Mouse (Mus musculus) adrenal gland (tissue): ENCODE measurements around the gene Camta1.

Source experiments
- intact Hi-C: fragments of 180-260 bp; cut with DNase I; formaldehyde crosslinking; loops from one replicate; pipeline ENCODE4 v1.15.1; 2025

The Camta1 gene

GRCm38 (mm10) chr4:151237501-151237900 is 624.2 kb downstream of the Camta1 start:
- intact Hi-C loops: no loop called here

- intact Hi-C loops: no loop called here
Observed at GRCm38 (mm10) chr4:151234981-151235380, 626.7 kb downstream of the Camta1 start.

GRCm38 (mm10) chr4:151232028-151232427 is 629.6 kb downstream of the Camta1 start:
- intact Hi-C loops: no loop called here

GRCm38 (mm10) chr4:151229073-151229472 is 632.6 kb downstream of the Camta1 start:
- intact Hi-C loops: no loop called here

- intact Hi-C loops: no loop called here
Observed at GRCm38 (mm10) chr4:151226496-151226895, 635.2 kb downstream of the Camta1 start.

GRCm38 (mm10) chr4:151224017-151224416 is 637.7 kb downstream of the Camta1 start:
- intact Hi-C loops: no loop called here

- intact Hi-C loops: no loop called here
Observed at GRCm38 (mm10) chr4:151223263-151223996, 638.2 kb downstream of the Camta1 start.

GRCm38 (mm10) chr4:151222635-151223034 is 639.0 kb downstream of the Camta1 start:
- intact Hi-C loops: no loop called here

- intact Hi-C loops: no loop called here
Observed at GRCm38 (mm10) chr4:151216553-151217292, 645.0 kb downstream of the Camta1 start.

- intact Hi-C loops: no loop called here
Observed at GRCm38 (mm10) chr4:151215866-151216265, 645.8 kb downstream of the Camta1 start.

- intact Hi-C loops: no loop called here
Observed at GRCm38 (mm10) chr4:151215179-151215578, 646.5 kb downstream of the Camta1 start.

- intact Hi-C loops: no loop called here
Observed at GRCm38 (mm10) chr4:151213475-151213874, 648.2 kb downstream of the Camta1 start.

- intact Hi-C loops: no loop called here
Observed at GRCm38 (mm10) chr4:151211992-151212391, 649.7 kb downstream of the Camta1 start.

- intact Hi-C loops: no loop called here
Observed at GRCm38 (mm10) chr4:151207566-151207965, 654.1 kb downstream of the Camta1 start.

- intact Hi-C loops: no loop called here
Observed at GRCm38 (mm10) chr4:151202891-151203290, 658.8 kb downstream of the Camta1 start.

- intact Hi-C loops: no loop called here
Observed at GRCm38 (mm10) chr4:151200316-151200715, 661.4 kb downstream of the Camta1 start.

- intact Hi-C loops: no loop called here
Observed at GRCm38 (mm10) chr4:151195126-151195525, 666.5 kb downstream of the Camta1 start.

GRCm38 (mm10) chr4:151194715-151195097 is 667.0 kb downstream of the Camta1 start:
- intact Hi-C loops: no loop called here

GRCm38 (mm10) chr4:151194030-151194714 is 667.5 kb downstream of the Camta1 start:
- intact Hi-C loops: no loop called here

- intact Hi-C loops: no loop called here
Observed at GRCm38 (mm10) chr4:151186447-151186846, 675.2 kb downstream of the Camta1 start.

- intact Hi-C loops: no loop called here
Observed at GRCm38 (mm10) chr4:151185750-151186149, 675.9 kb downstream of the Camta1 start.

GRCm38 (mm10) chr4:151180394-151180902 is 681.2 kb downstream of the Camta1 start:
- intact Hi-C loops: no loop called here
